Mouse (Mus musculus): ENCODE results near the gene Iffo2.
"Not testable (repeated sequence)": the region's sequence is repeated elsewhere in the genome, so short reads cannot be mapped to it uniquely, and the experiment has no call there.

The Iffo2 gene

GRCm38 (mm10) chr4:139530248-139530647, at the start of gene Iffo2:
TSS of gene Iffo2 (plus strand) at chr4:139530548.
- not testable (repeated sequence) for DNase-seq

- DNase-seq, result no peak
Observed at GRCm38 (mm10) chr4:139481400-139481799, 48.9 kb upstream of the Iffo2 start.

DNA sequence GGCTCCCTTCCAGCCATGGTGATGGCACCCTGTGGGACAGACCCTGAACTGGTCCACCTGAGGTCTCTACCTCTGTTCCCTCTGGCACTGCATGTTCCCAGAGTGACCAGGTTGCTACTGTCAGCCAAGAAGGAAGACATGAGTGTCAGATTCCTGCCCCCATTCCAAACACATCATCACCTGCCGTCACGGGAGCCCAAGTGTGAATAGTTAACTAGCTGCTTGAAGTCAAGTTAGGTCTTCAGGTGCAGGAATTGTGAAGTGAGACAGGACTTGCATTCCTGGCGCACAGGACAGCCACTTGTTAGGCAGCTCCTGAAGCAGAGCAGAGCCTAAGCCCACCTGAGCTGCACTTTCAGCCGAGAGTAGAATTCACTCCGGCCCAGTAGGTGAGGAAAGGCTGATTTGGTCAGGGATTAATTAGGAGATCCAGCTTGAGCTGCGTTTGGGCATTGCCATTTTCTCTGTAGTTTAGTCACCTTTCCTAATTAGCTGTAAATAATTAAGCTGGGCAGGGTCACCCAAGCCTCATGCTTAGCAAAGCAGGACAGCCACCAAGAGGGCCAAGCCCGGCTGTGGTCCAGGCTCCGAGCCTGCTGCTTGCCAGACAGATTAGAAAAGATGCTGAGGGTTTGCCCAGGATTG, 46.8 kb upstream of the Iffo2 start:
- no peak for DNase-seq

- DNase-seq, result no peak
Observed at GRCm38 (mm10) chr4:139484496-139484895, 45.9 kb upstream of the Iffo2 start.

GRCm38 (mm10) chr4:139487085-139487484, 43.3 kb upstream of the Iffo2 start:
- DNase-seq, result no peak

DNA sequence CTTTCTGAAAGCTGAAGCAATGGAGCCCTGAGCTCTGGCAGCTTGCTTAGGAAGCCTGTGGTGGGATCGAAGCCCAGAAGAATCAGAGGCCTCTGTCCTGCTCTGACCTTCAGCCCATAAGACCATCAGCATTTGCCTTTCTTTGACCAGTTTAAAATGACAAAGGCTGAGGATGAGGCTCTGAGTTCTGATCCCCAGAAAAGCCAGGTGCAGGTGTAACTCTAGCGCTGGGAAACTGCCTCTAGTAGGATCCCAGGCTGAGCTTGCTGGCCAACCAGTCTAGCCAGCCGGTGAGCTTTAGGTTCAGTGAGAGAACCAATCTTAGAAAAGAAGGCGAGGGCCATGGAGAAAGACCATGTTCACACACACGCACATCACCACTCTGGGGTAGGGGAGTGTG, 42.0 kb upstream of the Iffo2 start:
- DNase-seq, result no peak

DNA sequence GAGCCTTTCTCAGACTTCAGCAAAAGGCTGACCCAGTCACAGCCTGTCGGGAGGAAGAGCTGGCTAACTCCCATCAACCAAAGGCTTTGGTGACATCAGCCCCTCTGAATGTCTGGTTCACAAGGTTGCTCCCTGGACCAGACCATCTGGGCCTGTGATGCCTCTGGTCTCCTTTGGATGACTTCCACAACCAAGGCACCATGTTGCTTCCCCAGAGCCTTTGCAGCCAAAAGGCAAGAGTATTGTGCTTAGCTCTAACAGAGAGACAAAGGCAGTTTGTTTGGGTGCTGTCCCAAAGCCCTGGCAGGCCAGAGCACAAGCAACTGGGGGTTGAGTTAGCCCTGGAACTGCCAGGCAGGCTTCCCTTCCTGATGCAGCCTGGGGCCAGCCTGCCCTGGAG, 40.4 kb upstream of the Iffo2 start:
- DNase-seq, result peak; percentile 74 to 75

DNA sequence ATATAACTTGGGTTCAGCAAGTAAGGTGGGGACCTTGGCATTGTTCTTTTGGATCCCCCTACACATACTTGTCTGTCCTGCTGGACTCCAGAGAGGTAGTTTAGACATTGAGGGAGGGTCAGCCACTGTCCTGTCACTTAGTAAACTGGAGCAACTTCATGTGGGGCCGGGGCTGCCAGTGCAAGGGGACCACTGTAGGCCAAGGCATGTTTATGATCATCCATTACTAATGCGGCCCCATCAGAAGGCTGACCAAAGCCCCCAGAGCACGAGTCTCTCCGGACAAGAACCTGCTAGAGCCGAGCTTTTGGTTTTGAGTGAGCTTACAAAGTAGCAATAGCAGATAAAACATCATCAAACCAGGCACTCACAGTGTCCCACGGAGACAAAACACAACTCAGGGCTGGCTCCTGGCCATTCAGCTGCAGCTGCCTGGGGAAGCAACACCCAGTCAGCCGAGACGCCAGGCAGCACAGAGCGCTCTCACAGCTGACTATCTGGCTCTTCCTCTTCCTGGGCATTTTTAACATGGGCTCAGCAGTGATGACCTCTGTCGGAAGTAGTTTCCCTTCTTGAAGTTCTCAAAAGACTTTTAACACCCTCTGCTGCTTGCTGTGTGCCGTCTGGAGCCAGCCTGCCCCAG, 39.8 kb upstream of the Iffo2 start:
- DNase-seq, result no peak

- no peak for DNase-seq
Observed at GRCm38 (mm10) chr4:139491541-139492170, 38.7 kb upstream of the Iffo2 start.

- no peak for DNase-seq
Observed at GRCm38 (mm10) chr4:139492258-139492833, 38.0 kb upstream of the Iffo2 start.

DNA sequence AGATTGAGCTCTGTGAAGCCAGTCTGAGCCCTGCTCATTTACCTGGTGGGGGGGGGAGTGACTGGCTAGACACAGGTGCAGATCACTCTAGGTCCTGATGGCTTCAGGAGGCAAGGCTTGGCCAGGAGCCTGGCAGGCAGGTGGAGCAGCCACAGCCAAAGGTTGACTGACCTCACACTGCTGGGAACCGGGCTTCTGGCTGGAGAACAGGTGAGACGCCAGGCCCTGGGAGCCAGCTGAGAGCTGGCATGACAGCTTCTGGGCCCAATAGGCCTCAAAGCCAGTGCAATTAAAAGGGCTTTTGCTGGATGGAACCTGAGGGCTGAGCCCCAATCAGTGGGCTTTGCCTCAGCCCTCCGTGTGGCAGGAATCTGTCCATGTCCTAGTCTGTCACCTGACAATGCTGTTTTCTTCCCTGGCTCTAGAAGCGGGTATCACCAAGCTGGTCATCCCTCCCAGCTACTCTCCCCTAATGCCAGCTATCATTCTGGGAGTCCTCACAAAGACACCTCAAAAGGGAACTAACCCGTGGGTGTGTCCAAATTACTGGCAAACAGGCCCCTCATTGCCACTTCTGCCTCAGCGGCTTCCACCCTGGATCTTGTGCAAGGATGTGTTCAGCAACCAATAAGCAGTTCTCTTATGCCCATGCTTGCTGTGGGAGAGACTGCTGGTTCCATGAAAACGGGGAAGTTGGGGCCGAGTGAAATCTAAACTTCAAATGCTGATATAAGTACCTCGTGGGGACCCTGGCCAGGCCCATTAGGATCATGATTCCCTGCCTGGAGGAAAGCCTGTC, 36.9 kb upstream of the Iffo2 start:
- DNase-seq, result peak; percentile 70 to 77

DNA sequence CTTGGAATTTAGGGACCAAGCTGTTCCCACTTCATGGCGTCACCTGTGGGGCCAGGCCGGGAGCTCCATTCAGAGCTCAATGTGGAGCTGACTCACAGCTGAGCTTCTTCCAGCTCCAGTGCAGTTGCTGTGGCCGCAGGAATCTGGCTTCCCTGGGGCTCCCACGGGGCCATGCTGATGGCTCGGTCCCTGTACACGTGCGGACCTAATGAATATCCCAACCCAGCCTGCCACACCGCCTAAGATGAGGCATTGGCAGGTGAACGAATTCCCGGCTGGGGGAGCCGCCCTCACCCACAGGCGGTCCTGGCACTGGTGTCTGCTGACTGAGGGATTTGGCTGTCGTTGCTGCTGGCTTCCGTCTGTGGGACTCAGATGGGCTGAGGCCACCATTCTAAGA, 29.5 kb upstream of the Iffo2 start:
- DNase-seq, result peak; percentile 43 to 47

DNA sequence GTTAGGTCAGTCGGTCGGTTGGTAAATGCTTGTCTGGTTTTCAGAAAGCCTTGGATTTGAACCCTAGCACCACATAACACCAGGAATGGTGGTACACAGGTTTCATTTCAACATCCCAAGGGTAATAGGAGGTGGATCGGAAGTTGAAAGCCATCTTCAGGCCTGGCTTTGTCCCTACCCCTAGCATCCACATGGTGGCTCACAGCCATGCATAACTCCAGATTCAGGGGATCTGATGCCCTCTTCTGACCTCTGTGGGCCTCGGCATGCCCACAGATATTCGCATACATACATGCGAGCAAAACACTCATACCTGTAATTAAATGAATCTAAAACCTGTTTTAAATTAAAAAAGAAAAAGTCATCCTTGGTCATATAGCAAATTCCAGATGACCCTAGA, 28.6 kb upstream of the Iffo2 start:
- DNase-seq, result no peak

DNA sequence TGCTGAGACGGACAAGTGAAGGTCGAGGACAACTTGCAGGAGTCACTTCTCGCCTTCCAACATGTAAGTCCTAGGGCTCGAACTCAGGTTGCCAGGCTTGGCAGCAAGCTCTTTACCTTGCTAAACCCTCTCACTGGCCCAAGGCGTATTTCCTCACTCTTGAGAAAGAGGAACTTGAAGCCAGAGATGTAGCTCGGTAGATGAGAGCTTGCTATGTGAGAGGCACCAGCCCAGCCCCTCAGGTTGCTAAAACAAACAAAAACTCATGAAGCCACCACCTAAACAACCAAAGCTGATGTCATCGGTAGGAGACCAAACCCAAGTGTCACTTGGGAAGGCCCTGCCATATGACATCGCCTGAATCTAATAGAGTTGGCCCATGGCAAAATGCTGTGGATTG, 26.4 kb upstream of the Iffo2 start:
- no peak for DNase-seq

- DNase-seq, result no peak
Observed at GRCm38 (mm10) chr4:139505716-139506115, 24.6 kb upstream of the Iffo2 start.

- no peak for DNase-seq
Observed at GRCm38 (mm10) chr4:139506727-139507126, 23.6 kb upstream of the Iffo2 start.

- no peak for DNase-seq
Observed at GRCm38 (mm10) chr4:139509069-139509468, 21.3 kb upstream of the Iffo2 start.

GRCm38 (mm10) chr4:139511557-139511956, 18.8 kb upstream of the Iffo2 start:
- DNase-seq, result no peak

GRCm38 (mm10) chr4:139512985-139513384, 17.4 kb upstream of the Iffo2 start:
- DNase-seq, result no peak

DNA sequence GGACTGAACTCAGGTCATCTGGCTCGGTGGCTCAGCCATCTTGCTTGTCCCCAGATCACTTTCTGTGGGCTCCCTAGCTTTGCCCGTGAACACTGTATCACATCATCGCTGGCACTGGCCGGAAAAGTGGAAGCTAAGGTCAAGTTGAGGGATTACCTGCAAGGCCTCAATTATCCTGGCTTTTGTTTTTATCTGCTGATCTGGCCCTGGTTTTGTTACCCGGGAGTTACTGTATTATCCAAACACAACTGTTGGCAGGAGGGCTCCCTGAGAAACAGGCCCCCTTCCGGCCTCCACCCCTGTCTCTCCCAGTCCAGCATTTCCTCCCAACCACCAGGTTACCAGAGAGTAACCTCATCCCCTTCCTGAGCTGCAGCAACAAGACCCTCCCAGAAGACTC, 11.1 kb upstream of the Iffo2 start:
- DNase-seq, result no peak

GRCm38 (mm10) chr4:139521926-139522325, 8.4 kb upstream of the Iffo2 start:
- DNase-seq, result no peak

- DNase-seq, result peak in 1 of 2 experiments; percentile 20
Observed at GRCm38 (mm10) chr4:139526475-139526874, 3.9 kb upstream of the Iffo2 start.

DNA sequence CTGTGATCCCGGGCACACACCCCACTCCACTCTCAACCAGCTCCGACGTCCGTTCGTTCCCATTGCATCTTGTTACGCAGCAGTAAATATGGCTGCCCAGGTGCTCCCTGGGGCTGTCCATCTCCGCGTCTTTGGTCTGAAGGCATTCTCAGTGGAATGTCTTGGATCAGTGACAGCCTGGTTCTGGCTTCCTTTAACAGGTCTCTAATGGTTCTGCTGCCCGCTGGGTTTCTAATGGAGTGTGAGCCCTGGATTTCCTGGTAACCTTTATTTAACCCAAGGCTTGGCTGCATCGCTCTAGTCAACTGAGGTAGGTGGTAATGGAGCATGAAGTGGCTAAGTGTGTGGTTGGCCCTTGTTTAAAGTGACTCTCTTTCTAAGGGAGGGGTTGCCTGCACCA, 1.7 kb downstream of the Iffo2 start:
- no peak for DNase-seq
